Mouse (Mus musculus) urinary bladder, postnatal 36 days (tissue): ENCODE results near the gene Ssx9.
"Not testable (repeated sequence)": the region's sequence is repeated elsewhere in the genome, so short reads cannot be mapped to it uniquely, and the experiment has no call there.

Experiments
- DNase-seq, 2 experiments: peaks; one replicate each; pipeline ENCODE4 v3.0.0; 2022; ENCODE audit warnings: low spot score in 2 of 2, mixed read lengths in 1 of 2

The Ssx9 gene

DNA sequence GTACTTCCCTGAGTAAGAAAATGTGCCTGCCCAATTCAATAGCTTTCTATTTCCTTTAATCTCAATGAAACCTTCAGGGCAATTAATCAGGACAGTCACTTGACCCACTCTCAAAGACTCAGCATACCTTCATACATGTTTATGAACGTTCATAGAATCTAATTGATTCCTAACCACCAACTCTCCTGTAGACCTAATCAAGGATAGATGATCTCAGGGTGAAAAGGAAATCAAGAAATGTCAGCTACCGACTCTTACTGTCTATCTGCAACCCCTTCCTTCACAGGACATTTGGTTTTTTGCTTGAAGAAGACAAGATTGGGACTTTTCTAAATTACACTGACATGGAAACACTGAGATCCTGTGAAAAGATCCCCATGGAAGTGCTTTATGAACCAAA lies at the start of gene Ssx9:
Gene Ssx9, plus strand, starts transcription at position 301 of the 400 bp plus-strand sequence.
- DNase-seq, result not testable (repeated sequence)

DNA sequence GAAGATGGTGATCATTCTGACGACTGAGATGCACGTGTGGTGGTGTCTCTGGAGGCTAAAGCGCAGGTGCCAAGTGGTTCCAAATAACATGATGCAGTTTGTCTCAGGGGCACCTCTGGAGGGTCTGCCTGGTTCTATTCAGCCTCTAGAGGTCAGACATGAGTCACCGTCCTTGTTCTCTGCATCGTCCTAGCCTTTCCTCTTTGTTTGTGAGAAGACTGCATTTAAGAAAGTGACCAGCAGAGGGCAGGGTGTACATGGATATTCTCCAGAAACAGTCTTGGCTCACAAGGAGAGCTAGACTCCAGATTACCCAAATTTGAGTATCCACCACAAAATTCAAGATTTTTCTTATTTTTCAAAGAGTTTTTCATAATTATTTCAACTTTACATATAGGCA lies 15.3 kb upstream of the Ssx9 start:
- no peak for DNase-seq

DNA sequence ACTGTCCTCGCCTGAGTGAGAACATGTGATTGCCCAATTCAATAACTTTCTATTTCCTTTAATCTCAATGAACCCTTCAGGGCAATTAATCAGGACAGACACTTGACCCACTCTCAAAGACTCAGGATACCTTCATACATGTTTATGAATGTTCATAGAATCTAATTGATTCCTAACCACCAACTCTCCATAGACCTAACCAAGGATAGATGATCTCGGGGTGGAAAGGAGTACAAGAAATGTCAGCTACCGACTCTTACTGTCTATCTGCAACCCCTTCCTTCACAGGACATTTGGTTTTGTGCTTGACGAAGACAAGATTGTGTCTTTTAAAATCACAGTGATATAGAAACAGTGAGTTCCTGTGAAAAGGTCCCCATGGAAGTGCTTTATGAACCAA lies 55.2 kb downstream of the Ssx9 start, which contains the start of gene Ssxb5:
Gene Ssxb5, plus strand, starts transcription at position 301 of the 400 bp plus-strand sequence.
- not testable (repeated sequence) for DNase-seq
